Mouse (Mus musculus): Measurements from ENCODE around the gene Mboat2. TPM values are rescaled to one million over a fixed set of nuclear protein-coding genes. Genes with fewer than 3 reads are reported as not detected.

Mboat2 gene
- total and polyA plus RNA-seq, 3 experiments: 0.39 to 4.0 (median 0.76) TPM

DNA sequence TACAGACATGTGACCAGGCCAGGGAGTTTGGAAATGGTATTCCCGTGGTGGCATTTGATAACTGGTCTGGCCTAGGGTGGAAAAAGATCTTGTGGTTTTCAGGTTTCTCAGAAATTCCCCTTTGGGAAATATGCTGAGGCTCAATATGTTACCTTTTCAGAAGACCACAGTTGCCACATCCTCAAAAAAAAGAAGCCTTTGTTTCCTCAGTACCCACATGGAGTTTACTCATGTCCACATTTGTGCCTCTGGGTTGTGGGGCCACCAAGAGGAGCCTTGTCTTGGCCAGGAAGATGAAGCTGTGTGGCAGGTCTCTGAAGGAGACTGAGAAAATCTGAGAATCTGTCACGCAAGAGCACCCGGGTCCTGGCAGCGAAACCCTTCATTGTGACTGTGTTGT is 38.0 kb downstream of the Mboat2 start:
- H3K4me1 ChIP-seq (ENCODE audit: control insufficient read depth in 1 of 2, insufficient read depth in 2 of 2): peaks cover 0 to 17% of the 10 kb centered on the region in 2 experiments; a peak in 2 of 4 replicates
- no peak overlapping the region for H3K4me2 ChIP-seq (ENCODE audit: insufficient read depth, low read depth, poor library complexity, severe bottlenecking)
- H3K9ac ChIP-seq (ENCODE audit: insufficient read depth, low read depth): no peak overlapping the region
- no peaks in the 10 kb centered on the region for H3K27me3 ChIP-seq (replicated peaks)
- in situ Hi-C loops (cut with MboI; ENCODE audit: low pct_ligation_motif_present, low pct_unique_long_range_greater_than_20kb, low sequenced_read_pairs): no loop called here
- H3K27ac ChIP-seq (ENCODE audit: insufficient read depth, low read depth): no peak overlapping the region
- no peak for TF ChIP-seq KAT2A (IDR thresholded peaks at IDR 0.05; ENCODE audit: insufficient replicate concordance, low read length)
- no peak for TF ChIP-seq ZC3H11A (IDR thresholded peaks at IDR 0.05; ENCODE audit: low read depth, low read length)
- TF ChIP-seq POLR2A (IDR thresholded peaks at IDR 0.05; ENCODE audit: low read depth, low read length): no peak
- TF ChIP-seq EP300 (IDR thresholded peaks at IDR 0.05; ENCODE audit: low read length): peak; percentile 43; the same call in 1 of the 2 replicates
- peak; percentile 69; the same call in 1 of the 2 replicates for TF ChIP-seq MAFK (IDR thresholded peaks at IDR 0.05; ENCODE audit: insufficient replicate concordance, low read length)
- peak; percentile 13 for DNase-seq (ENCODE audit: extremely low read depth)
- dilution Hi-C loops (cut with MboI; ENCODE audit: extremely low pct_ligation_motif_present, extremely low pct_unique_long_range_greater_than_20kb, low sequenced_read_pairs): no loop called here
- H3K36me3 ChIP-seq (replicated peaks in 1 of 2; ENCODE audit: control insufficient read depth in 1 of 2, insufficient read depth in 1 of 2, low read length in 1 of 2): no peaks in the 10 kb centered on the region
- no peak overlapping the region for H3K4me3 ChIP-seq (replicated peaks in 1 of 3; ENCODE audit: low read depth in 2 of 3, low read length in 2 of 3, poor library complexity in 1 of 3)
- no peaks in the 10 kb centered on the region for H3K79me2 ChIP-seq (replicated peaks; ENCODE audit: control insufficient read depth, extremely low read depth, insufficient read depth, poor library complexity, severe bottlenecking)
- no peaks in the 10 kb centered on the region for H3K9me3 ChIP-seq (replicated peaks; ENCODE audit: low read length)

DNA sequence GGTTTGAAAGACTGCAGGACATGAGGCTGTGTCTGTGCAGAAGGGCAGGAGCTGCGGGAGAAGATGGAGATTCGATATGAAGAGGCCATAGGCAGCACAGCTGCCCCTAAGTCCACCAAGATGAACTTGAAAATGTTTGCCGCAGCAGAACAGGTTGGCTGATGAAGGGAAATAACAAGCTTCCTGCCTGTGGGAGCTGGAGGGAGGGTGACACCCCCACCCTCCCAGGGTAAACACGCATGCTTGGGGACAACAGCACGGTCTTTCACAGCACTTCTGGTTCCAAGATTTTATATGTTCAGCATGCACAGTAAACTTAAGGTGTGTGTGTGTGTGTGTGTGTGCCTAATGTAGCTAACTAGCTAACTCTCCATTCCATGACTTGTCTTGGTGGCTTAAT is 38.6 kb downstream of the Mboat2 start:
- H3K4me2 ChIP-seq (ENCODE audit: insufficient read depth, low read depth, poor library complexity, severe bottlenecking): no peak overlapping the region
- DNase-seq (ENCODE audit: extremely low read depth): no peak
- H3K9ac ChIP-seq (ENCODE audit: insufficient read depth, low read depth): no peak overlapping the region
- peaks cover 0 to 17% of the 10 kb centered on the region in 2 experiments; a peak in 2 of 4 replicates for H3K4me1 ChIP-seq (ENCODE audit: control insufficient read depth in 1 of 2, insufficient read depth in 2 of 2)
- no peaks in the 10 kb centered on the region for H3K27me3 ChIP-seq (replicated peaks)
- TF ChIP-seq ZKSCAN1 (IDR thresholded peaks at IDR 0.05; ENCODE audit: borderline replicate concordance, low read depth, low read length) (no peak), POLR2AphosphoS2 (IDR thresholded peaks at IDR 0.05; ENCODE audit: low read depth, low read length) (no peak), MAFK (IDR thresholded peaks at IDR 0.05; ENCODE audit: insufficient replicate concordance, low read length) (no peak), CHD2 (IDR thresholded peaks at IDR 0.05; ENCODE audit: low read length) (no peak), CHD1 (IDR thresholded peaks at IDR 0.05; ENCODE audit: low read depth, low read length) (no peak), RCOR1 (conservative IDR thresholded peaks at IDR 0.05; ENCODE audit: low read depth, low read length) (no peak), ELF1 (IDR thresholded peaks at IDR 0.05; ENCODE audit: low read depth, low read length) (no peak), GABPA (IDR thresholded peaks at IDR 0.05; ENCODE audit: insufficient replicate concordance, low read depth, low read length) (no peak), MEF2A (IDR thresholded peaks at IDR 0.05; ENCODE audit: borderline replicate concordance, low read depth, low read length) (no peak), USF1 (IDR thresholded peaks at IDR 0.05; ENCODE audit: low read depth, low read length) (no peak), KAT2A (IDR thresholded peaks at IDR 0.05; ENCODE audit: insufficient replicate concordance, low read length) (no peak), E2F4 (IDR thresholded peaks at IDR 0.05; ENCODE audit: insufficient replicate concordance, low read depth, low read length) (no peak)
- H3K79me2 ChIP-seq (replicated peaks; ENCODE audit: control insufficient read depth, extremely low read depth, insufficient read depth, poor library complexity, severe bottlenecking): no peaks in the 10 kb centered on the region
- no peak overlapping the region for H3K27ac ChIP-seq (ENCODE audit: insufficient read depth, low read depth)
- H3K4me3 ChIP-seq (replicated peaks in 1 of 3; ENCODE audit: low read depth in 2 of 3, low read length in 2 of 3, poor library complexity in 1 of 3): no peak overlapping the region
- dilution Hi-C loops (cut with MboI; ENCODE audit: extremely low pct_ligation_motif_present, extremely low pct_unique_long_range_greater_than_20kb, low sequenced_read_pairs) (no loop called here), in situ Hi-C loops (cut with MboI; ENCODE audit: low pct_ligation_motif_present, low pct_unique_long_range_greater_than_20kb, low sequenced_read_pairs) (no loop called here)
- no peaks in the 10 kb centered on the region for H3K36me3 ChIP-seq (replicated peaks in 1 of 2; ENCODE audit: control insufficient read depth in 1 of 2, insufficient read depth in 1 of 2, low read length in 1 of 2)
- H3K9me3 ChIP-seq (replicated peaks; ENCODE audit: low read length): no peaks in the 10 kb centered on the region

Measured in CH12.LX (cell line).